In genomic region chr9:113970041-113970440, GRCm38 (mm10) we compare ENCODE assay signal across 16 mouse cellular contexts. TPM values are rescaled to one million over a fixed set of nuclear protein-coding genes. Genes with fewer than 3 reads are reported as not detected.
A peak's percentile ranks its signal among the peaks of the same experiment; 100 is the strongest.
DNase-seq lines count a peak whose midpoint lies in the region; ATAC-seq and TF ChIP-seq lines count a peak whose summit lies in the region.
"Had no signal": no experiment of that assay in that cellular context is flagged by ENCODE, and none has a peak within 500 bp of the region (broad histone marks: within the 10 kb centered on the region; RNA-seq: fewer than 3 reads in every experiment).

No protein-coding gene starts in this region.

- no peak overlapping the region for H3K27ac ChIP-seq in kidney, postnatal 0 days
- H3K27ac ChIP-seq: embryonic facial prominence, embryonic 12.5 days; hindbrain, postnatal 0 days; limb, embryonic 15.5 days; midbrain, embryonic 12.5 days; neural tube, embryonic 13.5 days had no signal

- no peaks in the 10 kb centered on the region for H3K27me3 ChIP-seq in kidney, postnatal 0 days (ENCODE audit: insufficient read depth, low read length)
- H3K27me3 ChIP-seq: embryonic facial prominence, embryonic 12.5 days; limb, embryonic 15.5 days; midbrain, embryonic 12.5 days; neural tube, embryonic 13.5 days had no signal

- WGBS in kidney, postnatal 0 days = 72% methylated on average over 14 of the region's 14 CpGs

- no peak for TF ChIP-seq CTCF in kidney, postnatal 0 days (IDR thresholded peaks at IDR 0.05; ENCODE audit: low read depth)

- no peak overlapping the region for H3K4me3 ChIP-seq in kidney, postnatal 0 days (replicated peaks; ENCODE audit: low read depth, low read length)
- H3K4me3 ChIP-seq: embryonic facial prominence, embryonic 12.5 days; limb, embryonic 15.5 days; midbrain, embryonic 12.5 days; neural tube, embryonic 13.5 days had no signal

- H3K9ac ChIP-seq in kidney, postnatal 0 days (ENCODE audit: low read depth, low read length) = no peak overlapping the region
- H3K9ac ChIP-seq: embryonic facial prominence, embryonic 12.5 days; forebrain, postnatal 0 days; limb, embryonic 15.5 days; midbrain, embryonic 12.5 days; neural tube, embryonic 13.5 days had no signal

- H3K4me2 ChIP-seq in kidney, postnatal 0 days (ENCODE audit: low read length) = no peak overlapping the region
- H3K4me2 ChIP-seq: embryonic facial prominence, embryonic 12.5 days; limb, embryonic 15.5 days; midbrain, embryonic 12.5 days; neural tube, embryonic 13.5 days had no signal

- H3K4me1 ChIP-seq in kidney, postnatal 0 days (replicated peaks; ENCODE audit: insufficient read depth, low read length) = no peaks in the 10 kb centered on the region
- H3K4me1 ChIP-seq: embryonic facial prominence, embryonic 12.5 days; limb, embryonic 15.5 days; midbrain, embryonic 12.5 days; neural tube, embryonic 13.5 days had no signal

- H3K36me3 ChIP-seq in kidney, postnatal 0 days (ENCODE audit: insufficient read depth, low read length) = peaks cover 65% of the 10 kb centered on the region

- DNase-seq in heart, adult 11 months = peak; percentile 85
- no peak for DNase-seq in heart, adult 18-20 months
- peak; percentile 15 for DNase-seq in kidney, postnatal 0 days (ENCODE audit: low spot score)
- DNase-seq in kidney, adult 11 months = no peak
- no peak for DNase-seq in adrenal gland, adult 8-10 months
- DNase-seq in T-cell, adult 2 months (ENCODE audit: low spot score) = no peak
- DNase-seq: adrenal gland, postnatal 14 days; cerebellum, adult 18-20 months; forebrain, postnatal 0 days had no signal

- ATAC-seq in kidney, postnatal 0 days (replicated peaks; ENCODE audit: low FRiP score, low read depth) = 0 out of 2 replicates have a peak, but pooled peaks have one; percentile 43
- peak; percentile 64 for ATAC-seq in erythroblast, adult 5-6 weeks (replicated peaks; ENCODE audit: low FRiP score, poor library complexity, severe bottlenecking)
- peak; percentile 35 for ATAC-seq in megakaryocyte-erythroid progenitor cell, adult 5-6 weeks (replicated peaks; ENCODE audit: low FRiP score, low TSS enrichment, poor library complexity, severe bottlenecking)
- ATAC-seq: forebrain, postnatal 0 days; hindbrain, postnatal 0 days had no signal

- H3K9me3 ChIP-seq in kidney, postnatal 0 days (replicated peaks; ENCODE audit: low read length) = no peaks in the 10 kb centered on the region
- H3K9me3 ChIP-seq: embryonic facial prominence, embryonic 12.5 days; limb, embryonic 15.5 days; midbrain, embryonic 12.5 days; neural tube, embryonic 13.5 days had no signal

RNA-seq across cellular contexts. Expression of gene Ubp1, which starts 39.3 kb away (rescaled TPM):
- total RNA-seq in heart, adult 18-20 months (2021) = 10 to 100 TPM; 21.8 to 23.4 TPM
- 23.7 and 26.1 TPM in 2 replicates for polyA plus RNA-seq in kidney, postnatal 0 days (2015; fragmentation: Nextera tagmentation; extraction: Ambion mirVana)
- 227 and 253 TPM in 2 replicates for total RNA-seq in erythroblast, adult 5-6 weeks (2015; ENCODE audit: low replicate concordance)
- 245 and 285 TPM in 2 replicates for total RNA-seq in erythroblast, adult 5-6 weeks (2017; ENCODE audit: low replicate concordance)
- 85.8 and 94.0 TPM in 2 replicates for total RNA-seq in megakaryocyte-erythroid progenitor cell, adult 5-6 weeks (2014; fragmentation: Nextera tagmentation)
- 76.9 and 86.7 TPM in 2 replicates for total RNA-seq in megakaryocyte-erythroid progenitor cell, adult 5-6 weeks (2017)
- total RNA-seq in adrenal gland, adult 8-10 months (2022) = 10 to 100 TPM; 47.4 to 79.2 (median 66.6) TPM

Comparison
In these comparisons a context has a peak if more than half of its experiments do, and no peak if none do; other contexts are left out.
1. DNase-seq: peak in heart, adult 11 months (single experiment) and kidney, postnatal 0 days (single experiment); none in heart, adult 18-20 months (0 of 2), kidney, adult 11 months (single experiment), adrenal gland, adult 8-10 months (single experiment) and T-cell, adult 2 months (single experiment).
2. Peak in every context shown above with its lines, with median percentiles within 50 percentile points of each other: ATAC-seq.